8 mouse cellular contexts compared by ENCODE assay signal in genomic region chr2:173585387-173586117, GRCm38 (mm10). TPM values are rescaled to one million over a fixed set of nuclear protein-coding genes. Genes with fewer than 3 reads are reported as not detected.
DNase-seq lines count a peak whose midpoint lies in the region; ATAC-seq lines count a peak whose summit lies in the region.

No protein-coding gene starts in this region.

- no peaks in the 10 kb centered on the region for H3K4me1 ChIP-seq in hindbrain, embryonic 11.5 days (replicated peaks; ENCODE audit: control insufficient read depth, insufficient read depth, low read length)
- no peaks in the 10 kb centered on the region for H3K4me1 ChIP-seq in stomach, embryonic 14.5 days (ENCODE audit: control insufficient read depth, insufficient read depth, low read length)

- H3K4me2 ChIP-seq in hindbrain, embryonic 11.5 days (replicated peaks; ENCODE audit: low read depth, low read length): peak overlapping the region; percentile 78
- H3K4me2 ChIP-seq in stomach, embryonic 14.5 days (replicated peaks; ENCODE audit: low read depth, low read length): peak overlapping the region; percentile 76

- peaks cover 7% of the 10 kb centered on the region for H3K27me3 ChIP-seq in hindbrain, embryonic 11.5 days (ENCODE audit: control insufficient read depth, insufficient read depth, low read length)
- peaks cover 9% of the 10 kb centered on the region for H3K27me3 ChIP-seq in stomach, embryonic 14.5 days (ENCODE audit: control insufficient read depth, insufficient read depth, low read length)

- H3K4me3 ChIP-seq in hindbrain, embryonic 11.5 days (ENCODE audit: low read depth, low read length): peak overlapping the region; percentile 34
- peak overlapping the region; percentile 35 for H3K4me3 ChIP-seq in stomach, embryonic 14.5 days (ENCODE audit: low read depth, low read length)

- peak; percentile 75 for ATAC-seq in hindbrain, embryonic 11.5 days (ENCODE audit: low FRiP score)
- peak; percentile 58; the same call in 1 of the 2 replicates for ATAC-seq in stomach, embryonic 14.5 days (ENCODE audit: insufficient number of reproducible peaks, insufficient read depth, low FRiP score, low read depth)

- under 1% methylated on average over 54 of the region's 54 CpGs for WGBS in hindbrain, embryonic 11.5 days
- WGBS in stomach, embryonic 14.5 days: 2% methylated on average over 54 of the region's 54 CpGs

- H3K27ac ChIP-seq in hindbrain, embryonic 11.5 days (ENCODE audit: low read depth, low read length): no peak overlapping the region
- H3K27ac ChIP-seq in stomach, embryonic 14.5 days (ENCODE audit: low read length): no peak overlapping the region

- DNase-seq in kidney, postnatal 10 days: peak; percentile 56
- DNase-seq in kidney, adult 9 months: no peak
- peak; percentile 23 for DNase-seq in Muller cell, postnatal 12 days (ENCODE audit: inconsistent ontology term)
- DNase-seq in embryo, embryonic 11.5 days (ENCODE audit: low read depth, low spot score): peak; percentile 73
- DNase-seq in hindbrain, embryonic 11.5 days (ENCODE audit: low spot score): peak; percentile 86
- peak; percentile 2 for DNase-seq in lung, postnatal 36 days
- no peak for DNase-seq in layer of hippocampus, postnatal 36 days

- H3K36me3 ChIP-seq in hindbrain, embryonic 11.5 days (ENCODE audit: control insufficient read depth, insufficient read depth, low read length): no peaks in the 10 kb centered on the region
- H3K36me3 ChIP-seq in stomach, embryonic 14.5 days (ENCODE audit: control insufficient read depth, insufficient read depth, low read length): no peaks in the 10 kb centered on the region

- H3K9me3 ChIP-seq in hindbrain, embryonic 11.5 days (ENCODE audit: control insufficient read depth, low read length): no peaks in the 10 kb centered on the region
- H3K9me3 ChIP-seq in stomach, embryonic 14.5 days (ENCODE audit: control insufficient read depth, low read depth, low read length): no peaks in the 10 kb centered on the region

- peak overlapping the region; percentile 48 for H3K9ac ChIP-seq in hindbrain, embryonic 11.5 days (ENCODE audit: low read depth, low read length)
- no peak overlapping the region for H3K9ac ChIP-seq in stomach, embryonic 14.5 days (replicated peaks; ENCODE audit: low read depth, low read length)

RNA-seq across cellular contexts. Expression of gene Ankrd60, which starts 7.4 kb away (rescaled TPM):
- not detected in 2 replicates for polyA plus RNA-seq in hindbrain, embryonic 11.5 days (2014; fragmentation: Nextera tagmentation; extraction: Ambion mirVana)
- not detected in 2 replicates for polyA plus RNA-seq in stomach, embryonic 14.5 days (2014; fragmentation: Nextera tagmentation; extraction: Ambion mirVana)
- total RNA-seq in layer of hippocampus, postnatal 36 days (2021): not detected

Comparison
In these comparisons a context has a peak if more than half of its experiments do, and no peak if none do; other contexts are left out.
1. DNase-seq: peak in kidney, postnatal 10 days (single experiment), Muller cell, postnatal 12 days (single experiment), embryo, embryonic 11.5 days (single experiment), hindbrain, embryonic 11.5 days (single experiment) and lung, postnatal 36 days (single experiment); none in kidney, adult 9 months (single experiment) and layer of hippocampus, postnatal 36 days (0 of 2).